Mouse (Mus musculus): ENCODE data around the gene Gon7.

- no peak for TF ChIP-seq ZNF384 (IDR thresholded peaks at IDR 0.05; ENCODE audit: low read depth, low read length)
- no peak for TF ChIP-seq ZC3H11A (IDR thresholded peaks at IDR 0.05; ENCODE audit: borderline replicate concordance, low read depth, low read length)
- TF ChIP-seq MAFK (IDR thresholded peaks at IDR 0.05; ENCODE audit: insufficient read depth, low read depth, low read length) = no peak
- no peak for TF ChIP-seq HCFC1 (IDR thresholded peaks at IDR 0.05; ENCODE audit: borderline replicate concordance, insufficient read depth, low read length)
- TF ChIP-seq CHD2 (IDR thresholded peaks at IDR 0.05; ENCODE audit: low read depth, low read length) = no peak
Measured at GRCm38 (mm10) chr12:102758403-102758756, 777 bp upstream of the Gon7 start, which contains the start of gene Gm20604.
